Mouse (Mus musculus): ENCODE measurements around the gene Ndufa5.

DNA sequence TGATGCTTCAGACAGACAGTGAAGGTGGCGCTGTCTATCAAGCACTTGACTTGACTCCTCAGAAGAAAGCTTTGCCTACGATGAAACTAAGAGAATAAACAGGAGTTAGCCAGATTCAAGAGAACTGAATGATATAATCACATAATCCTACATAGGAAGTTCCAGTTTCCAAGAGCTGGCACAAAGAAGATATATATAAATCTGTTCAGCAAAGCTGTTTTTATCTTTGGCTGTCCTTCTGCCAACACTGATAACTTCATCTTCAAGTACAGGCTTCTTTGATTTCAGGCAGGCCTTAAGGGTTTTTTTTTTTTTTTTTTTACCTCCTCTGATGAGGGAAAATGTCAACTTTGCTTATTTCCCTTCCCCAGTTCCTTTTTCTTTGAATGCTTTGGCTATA lies 57.7 kb downstream of the Ndufa5 start:
- TF ChIP-seq POLR2A (IDR thresholded peaks at IDR 0.05; ENCODE audit: control insufficient read depth, extremely low read depth, insufficient read depth, low read length, poor library complexity) = no peak
- TF ChIP-seq CTCF (IDR thresholded peaks at IDR 0.05; ENCODE audit: borderline replicate concordance, control insufficient read depth, extremely low read depth, insufficient read depth, low read length, poor library complexity) = no peak

Data from thymus, adult 2 months (tissue).